Mouse (Mus musculus) right cerebral cortex, postnatal 10 days (tissue): ENCODE measurements around the gene Dynlrb1.

Experiments
- DNase-seq, 2 experiments: peaks; one replicate each; pipeline ENCODE4 v3.0.0; 2021; ENCODE audit warnings: low spot score in 2 of 2

Dynlrb1 gene

GRCm38 (mm10) chr2:155280116-155280515 is 43.8 kb downstream of the Dynlrb1 start:
- DNase-seq: no peak

- peak in 1 of 2 experiments; percentile 34 for DNase-seq
Observed at GRCm38 (mm10) chr2:155283793-155284192, 47.5 kb downstream of the Dynlrb1 start.

GRCm38 (mm10) chr2:155284647-155285046 is 48.3 kb downstream of the Dynlrb1 start:
- no peak for DNase-seq

GRCm38 (mm10) chr2:155285744-155286143 is 49.4 kb downstream of the Dynlrb1 start:
- DNase-seq: no peak

GRCm38 (mm10) chr2:155287456-155288250 is 51.3 kb downstream of the Dynlrb1 start:
- DNase-seq: no peak

GRCm38 (mm10) chr2:155290066-155290465 is 53.7 kb downstream of the Dynlrb1 start:
- no peak for DNase-seq

GRCm38 (mm10) chr2:155293382-155293781 is 57.0 kb downstream of the Dynlrb1 start:
- no peak for DNase-seq

- DNase-seq: no peak
Observed at GRCm38 (mm10) chr2:155293946-155294345, 57.6 kb downstream of the Dynlrb1 start.

- no peak for DNase-seq
Observed at GRCm38 (mm10) chr2:155295453-155295852, 59.1 kb downstream of the Dynlrb1 start.

GRCm38 (mm10) chr2:155299563-155299962 is 63.2 kb downstream of the Dynlrb1 start:
- DNase-seq: no peak
